Mouse (Mus musculus) erythroblast, adult 5-6 weeks (primary cell): ENCODE measurements around the gene 2200002J24Rik. TPM values are rescaled to one million over a fixed set of nuclear protein-coding genes. Genes with fewer than 3 reads are reported as not detected.

ENCODE experiments used
- ATAC-seq: replicated peaks from 2 replicates; pipeline ENCODE4 v1.8.0; 2016; ENCODE audit warnings: moderate number of reproducible peaks, mild to moderate bottlenecking, moderate TSS enrichment, inconsistent platforms; ENCODE audit not compliant: poor library complexity, low FRiP score, severe bottlenecking
- total RNA-seq, 2 experiments: library from RNA; stranded (forward) in 1 of 2; stranded (reverse) in 1 of 2; fragments of 150-400 nt in 1 of 2; fragments of 200-764, 138-1000 nt in 1 of 2; gene quantifications; 2 replicates each; pipeline versions ENCODE4 v1.2.3 to v1.2.4; 2015 to 2017; ENCODE audit warnings: low replicate concordance in 2 of 2

The 2200002J24Rik gene
- total RNA-seq (2015; ENCODE audit: low replicate concordance) (not detected in 2 replicates), total RNA-seq (2017; ENCODE audit: low replicate concordance) (not detected in 2 replicates)

DNA sequence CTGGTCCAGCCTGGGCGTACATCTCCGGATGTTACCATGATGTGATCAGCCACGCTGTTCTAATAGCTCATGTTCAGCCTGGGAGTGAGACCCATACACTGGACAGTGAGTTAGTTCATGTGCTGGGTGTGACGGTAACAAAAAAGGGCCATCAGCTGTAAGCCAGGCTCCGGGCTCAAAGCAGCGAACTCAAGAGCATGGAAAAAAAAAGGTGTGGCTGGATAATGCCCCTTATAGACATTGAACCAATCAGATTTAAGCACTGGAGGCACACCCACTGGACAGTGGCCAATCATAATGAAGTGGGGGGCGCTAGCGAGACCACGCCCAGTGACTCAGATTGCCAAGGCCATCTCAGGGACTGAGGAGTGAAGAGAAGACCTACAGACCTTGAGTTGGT is at the start of gene 2200002J24Rik:
Gene 2200002J24Rik (plus strand): TSS at position 338 of the 400 bp plus-strand sequence.
- no peak for ATAC-seq

- peak; percentile 98 for ATAC-seq
These were observed 48.9 kb upstream of the 2200002J24Rik start, which contains the start of gene Rbm42 for GRCm38 (mm10) chr7:30649591-30650540. Rbm42 (minus strand) TSS chr7:30650317.

DNA sequence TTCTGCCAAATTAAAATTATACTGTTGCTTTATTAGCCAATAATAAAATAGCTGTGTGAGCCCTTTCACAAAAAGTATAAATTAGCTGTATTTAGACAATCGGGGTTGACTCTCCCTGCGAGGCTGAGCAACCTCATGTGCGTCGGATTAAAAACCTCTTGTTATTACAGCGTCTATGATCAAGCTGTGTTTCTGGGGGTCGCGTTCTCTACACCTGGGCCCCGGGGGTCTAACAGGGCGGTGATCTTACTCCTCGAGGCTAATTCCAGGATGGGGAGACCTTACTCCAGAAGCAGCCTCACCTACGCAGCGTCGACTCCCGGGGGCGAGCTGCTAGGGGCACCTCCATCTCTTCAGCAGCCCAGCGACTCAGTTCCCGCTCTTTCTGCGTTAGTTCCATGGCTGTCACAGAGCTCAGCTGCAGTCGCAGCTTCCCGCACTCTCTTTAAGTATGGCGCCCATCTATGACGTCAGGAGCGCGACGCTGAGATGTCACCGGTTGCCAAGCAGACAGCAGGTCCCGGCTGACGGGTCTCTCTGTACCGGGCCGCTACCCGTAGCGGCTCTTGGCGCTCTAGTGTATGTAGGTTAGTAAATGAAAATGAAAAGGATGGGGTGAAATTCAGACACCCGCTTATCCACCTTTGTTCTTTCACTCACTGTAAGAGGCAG is 34.1 kb upstream of the 2200002J24Rik start, which contains the start of gene Haus5:
Gene Haus5 (minus strand): TSS at position 466 of the 672 bp plus-strand sequence.
- ATAC-seq: peak; percentile 98

DNA sequence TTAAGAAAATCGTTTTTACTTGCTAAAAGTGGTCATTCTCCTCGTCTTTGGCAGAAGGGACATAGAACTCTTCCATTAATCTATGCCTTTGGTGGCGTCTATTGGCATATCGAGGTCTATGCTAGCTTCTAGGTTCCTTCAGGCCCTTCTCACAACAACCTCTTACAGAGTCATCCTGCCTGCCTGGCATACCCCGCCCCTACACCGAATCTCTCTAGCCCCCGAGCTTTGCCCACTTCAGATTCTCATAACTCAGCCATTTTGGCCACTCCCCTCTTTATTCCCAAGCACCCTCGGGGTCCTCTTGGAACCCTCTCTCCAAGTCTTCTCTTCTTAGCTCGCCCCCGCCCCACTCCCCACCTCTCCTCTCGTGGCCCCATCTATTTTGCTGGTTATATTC is 33.4 kb upstream of the 2200002J24Rik start:
- ATAC-seq: peak; percentile 24; the same call in 1 of the 2 replicates

DNA sequence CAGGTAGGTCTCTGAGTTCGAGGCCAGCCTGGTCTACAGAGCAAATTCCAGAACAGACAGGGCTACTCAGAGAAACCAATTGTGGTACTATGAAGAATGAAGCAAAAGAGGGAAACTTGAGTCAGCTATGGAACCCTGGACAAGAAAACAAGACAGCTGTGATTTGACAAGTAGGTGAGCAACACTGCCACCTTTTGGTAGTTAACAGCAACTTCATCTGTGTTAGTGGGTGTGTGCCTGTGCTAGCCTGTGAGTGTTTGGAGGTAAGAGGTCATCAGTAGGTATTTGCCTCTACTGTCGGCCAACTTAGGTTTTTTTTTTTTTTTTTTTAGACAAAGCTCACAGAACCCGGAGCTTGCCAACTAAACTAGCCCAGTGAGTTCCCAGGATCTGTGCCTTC is 29.5 kb upstream of the 2200002J24Rik start:
- peak; percentile 56; the same call in 1 of the 2 replicates for ATAC-seq

GRCm38 (mm10) chr7:30671480-30671879 is 27.2 kb upstream of the 2200002J24Rik start, which contains the start of gene Pmis2:
Pmis2 (minus strand) TSS chr7:30671605.
- no peak for ATAC-seq

DNA sequence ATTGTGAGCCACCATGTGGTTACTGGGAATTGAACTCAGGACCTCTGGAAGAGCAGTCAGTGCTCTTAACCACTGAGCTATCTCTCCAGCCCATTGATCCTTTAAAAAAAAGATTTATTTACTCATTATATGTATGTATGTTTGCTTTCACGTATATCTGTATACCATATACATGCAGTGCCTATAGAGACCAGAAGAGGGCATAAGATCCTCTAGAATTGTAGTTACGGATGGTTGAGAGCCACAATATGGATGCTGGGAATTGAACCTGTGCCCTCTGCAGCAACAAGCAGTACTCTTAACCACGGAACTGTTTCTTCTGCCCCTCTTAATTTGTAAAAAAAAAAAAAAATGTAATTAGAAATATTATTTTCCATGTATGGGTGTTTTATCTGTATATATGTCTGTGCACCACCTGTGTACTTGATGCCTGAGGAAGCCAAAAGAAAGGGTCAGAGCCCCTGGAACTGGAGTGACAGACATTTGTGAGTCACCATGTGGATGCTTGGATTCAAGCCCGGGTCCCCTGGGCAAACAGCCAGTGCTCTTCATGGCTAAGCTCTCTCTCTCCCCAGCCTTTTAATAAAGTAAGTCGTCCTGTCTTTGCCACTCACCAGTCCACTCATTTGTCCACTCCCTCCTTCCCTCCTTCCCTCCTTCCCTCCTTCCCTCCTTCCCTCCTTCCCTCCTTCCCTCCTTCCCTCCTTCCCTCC is 20.3 kb upstream of the 2200002J24Rik start:
- ATAC-seq: no peak

DNA sequence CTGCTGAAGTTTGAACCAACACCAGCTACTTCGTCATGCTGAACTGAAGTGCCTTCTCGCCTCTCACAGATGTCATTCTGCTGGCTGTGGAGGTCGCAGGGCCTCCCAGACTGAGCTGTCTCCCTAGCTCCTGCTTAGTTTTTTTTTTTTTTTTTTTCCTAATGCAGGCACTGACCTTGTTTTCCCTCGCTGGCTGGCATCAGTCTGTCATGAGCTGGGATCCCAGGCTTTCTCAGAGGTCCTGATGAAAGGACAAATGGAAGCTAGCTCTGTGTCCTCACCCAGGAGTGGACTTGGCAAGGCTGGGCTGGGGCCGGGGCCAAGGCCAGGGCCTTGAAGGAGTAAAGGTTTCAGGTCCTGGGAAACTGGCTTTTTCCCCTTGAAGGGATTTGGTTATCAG is 16.8 kb upstream of the 2200002J24Rik start:
- no peak for ATAC-seq

DNA sequence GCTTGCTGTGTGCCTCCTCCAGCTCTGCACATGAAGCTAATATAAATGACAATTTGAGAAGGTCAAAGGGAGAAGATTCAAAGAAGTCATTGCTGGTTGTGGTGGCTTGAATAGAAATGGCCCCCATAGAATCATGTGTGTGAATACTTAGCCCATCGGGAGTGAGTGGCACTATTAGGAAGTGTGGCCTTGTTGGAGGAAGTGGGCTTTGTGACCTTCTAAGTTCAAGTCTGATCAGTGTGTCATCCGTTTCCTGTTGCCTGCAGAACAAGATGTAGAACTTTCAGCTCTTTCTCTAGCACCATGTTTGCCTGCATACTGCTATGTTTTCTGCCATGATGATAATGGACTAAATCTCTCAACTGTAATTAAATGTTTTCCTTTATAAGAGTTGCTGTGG is 15.3 kb upstream of the 2200002J24Rik start:
- ATAC-seq: no peak

- ATAC-seq: no peak
These were observed 10.4 kb upstream of the 2200002J24Rik start for GRCm38 (mm10) chr7:30688325-30688724.

DNA sequence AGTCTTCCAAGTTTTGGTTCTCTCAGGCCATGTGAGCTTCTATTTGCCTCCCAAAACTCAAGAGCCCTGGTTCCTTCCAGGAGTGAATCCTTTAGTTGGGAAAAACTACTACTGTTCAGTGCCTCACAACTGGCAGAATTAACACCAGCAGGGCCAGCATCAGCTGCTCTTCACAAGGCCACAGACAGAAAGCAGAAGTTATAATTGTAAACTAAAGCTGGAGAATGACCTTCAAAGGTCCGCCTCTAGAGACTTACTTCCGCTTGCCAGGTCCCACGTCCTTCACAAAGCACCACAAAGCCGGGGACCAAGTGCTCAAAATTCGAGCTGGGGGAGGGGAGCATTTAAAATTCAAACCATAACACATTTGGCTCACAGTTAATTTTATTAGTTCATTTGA is 625 bp upstream of the 2200002J24Rik start:
- ATAC-seq: no peak

- ATAC-seq: no peak
These were observed 7.6 kb downstream of the 2200002J24Rik start for GRCm38 (mm10) chr7:30706214-30706882.

DNA sequence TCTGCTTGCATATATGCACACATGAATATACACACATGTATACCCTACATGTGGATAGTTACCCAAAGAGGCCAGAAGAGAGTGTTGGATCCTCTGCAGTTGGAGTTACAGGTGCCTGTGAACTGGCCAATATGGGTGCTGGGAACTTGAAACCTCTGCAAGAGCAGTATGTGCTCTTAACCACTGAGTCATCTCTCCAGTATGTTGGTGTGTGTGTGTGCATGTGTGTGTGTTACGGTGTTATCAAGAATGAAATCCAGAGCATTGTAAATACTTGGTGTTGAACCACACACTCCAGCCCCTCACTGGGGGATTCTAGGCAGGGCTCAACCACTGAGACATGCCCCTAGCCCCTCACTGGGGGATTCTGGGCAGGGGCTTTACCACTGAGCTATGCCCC is 8.7 kb downstream of the 2200002J24Rik start:
- no peak for ATAC-seq

GRCm38 (mm10) chr7:30711942-30712341 is 13.2 kb downstream of the 2200002J24Rik start, which contains the start of gene Atp4a:
Atp4a (plus strand) TSS chr7:30712209.
- ATAC-seq: no peak

DNA sequence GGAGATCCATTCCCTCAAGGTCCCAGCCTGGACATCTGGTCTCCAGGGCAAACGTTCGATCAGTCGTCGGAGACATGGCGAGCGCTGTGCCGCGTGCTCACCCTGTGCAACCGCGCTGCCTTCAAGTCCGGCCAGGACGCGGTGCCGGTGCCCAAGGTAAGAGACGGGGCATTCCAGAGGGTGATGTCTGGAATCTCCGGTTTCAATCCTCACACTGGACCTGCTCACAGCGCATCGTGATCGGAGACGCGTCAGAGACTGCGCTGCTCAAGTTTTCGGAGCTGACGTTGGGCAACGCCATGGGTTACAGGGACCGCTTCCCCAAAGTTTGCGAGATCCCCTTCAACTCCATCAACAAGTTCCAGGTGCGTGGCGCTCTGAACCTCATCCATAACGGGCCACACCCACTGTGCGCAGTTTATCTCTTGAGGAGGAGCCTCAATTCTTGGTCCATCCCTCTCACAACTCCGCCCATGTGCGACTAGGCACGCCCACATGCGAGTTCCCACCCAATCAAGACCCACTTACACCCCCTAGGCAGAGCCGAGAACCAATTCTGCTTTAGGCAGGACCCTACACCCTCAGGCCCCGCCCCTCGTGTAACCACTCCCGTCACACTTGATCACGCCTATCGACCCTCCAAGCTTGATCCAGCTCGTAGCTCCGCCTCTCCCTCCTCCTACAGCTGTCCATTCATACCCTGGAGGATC is 18.4 kb downstream of the 2200002J24Rik start:
- peak; percentile 88 for ATAC-seq

- no peak for ATAC-seq
These were observed 19.0 kb downstream of the 2200002J24Rik start for GRCm38 (mm10) chr7:30717716-30718046.

- no peak for ATAC-seq
These were observed 20.9 kb downstream of the 2200002J24Rik start for GRCm38 (mm10) chr7:30719669-30720068.

DNA sequence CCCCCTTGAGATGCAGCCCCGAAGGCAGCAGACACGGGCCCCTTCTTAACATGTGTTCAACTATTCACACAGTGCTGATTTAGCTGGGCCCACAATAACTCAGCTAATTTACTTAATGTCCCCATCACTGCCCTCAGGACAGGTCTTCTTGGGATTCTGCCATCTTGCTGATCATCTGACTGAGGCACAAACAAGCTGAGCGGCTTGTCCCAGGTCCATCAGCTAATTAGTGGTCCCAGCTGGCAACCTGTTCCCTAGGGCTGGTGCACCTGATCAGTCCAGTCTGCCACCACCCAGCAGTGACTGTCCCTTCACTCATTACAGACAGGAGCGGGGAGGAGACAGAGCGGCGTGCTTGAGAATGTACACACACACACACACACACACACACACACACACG is 22.6 kb downstream of the 2200002J24Rik start:
- no peak for ATAC-seq
